Mouse (Mus musculus) kidney, adult 2 months (tissue): ENCODE measurements around the gene Arf4.

Experiments used
- CTCF ChIP-seq: fragments of 200-500 bp; conservative IDR thresholded peaks from 2 replicates; pipeline ENCODE4 v1.5.1; 2011; ENCODE audit warnings: low read depth, mild to moderate bottlenecking, control low read depth, low read length, moderate library complexity, mixed read lengths; ENCODE audit not compliant: insufficient read depth, insufficient read length
- POLR2A ChIP-seq: fragments of 200-500 bp; IDR thresholded peaks from one replicate; pipeline ENCODE4 v1.6.1; 2011; ENCODE audit warnings: low read depth, low read length, control low read depth

DNA sequence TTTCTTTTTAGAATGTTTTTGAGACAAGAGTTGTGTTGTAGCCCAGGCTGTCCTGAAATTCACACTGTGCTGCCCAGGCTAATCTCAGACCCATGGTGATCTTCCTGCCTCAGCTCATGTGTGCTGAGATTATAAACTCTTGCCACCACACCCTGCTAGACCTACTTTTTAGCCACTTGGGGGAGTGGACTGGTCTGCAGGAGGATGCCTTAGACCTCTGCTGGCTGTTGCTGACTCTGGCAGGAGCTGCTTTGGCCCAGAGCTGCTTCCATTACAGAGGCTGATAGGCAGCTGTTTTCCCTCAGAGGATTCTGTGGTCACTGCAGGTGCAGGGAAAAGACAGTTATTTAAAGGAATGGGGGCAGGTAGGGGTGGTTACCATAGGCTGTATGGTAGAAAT, 46.5 kb upstream of the Arf4 start:
- TF ChIP-seq POLR2A (no peak), CTCF (no peak; the same call in 1 of the 2 replicates)
